Mouse (Mus musculus) adrenal gland, adult 10 weeks (tissue): Measurements from ENCODE around the gene Exosc2. TPM values are rescaled to one million over a fixed set of nuclear protein-coding genes. Genes with fewer than 3 reads are reported as not detected.

Source experiments
- polyA plus RNA-seq: library from polyadenylated mRNA; stranded (reverse); fragments of 350-450 nt; fragmentation: Illumina TruSeq; extraction: RNeasy Lipid Tissue Mini Kit (QIAGEN cat#74804); gene quantifications from one replicate; pipeline ENCODE4 v1.2.3, GENCODE M21; 2014; ENCODE audit warnings: low read depth, low replicate concordance

Gene Exosc2
- 13.3 TPM for polyA plus RNA-seq

GRCm38 (mm10) chr2:31670551-31671035 is at the start of gene Exosc2:
TSS of gene Exosc2 (plus strand) at chr2:31670715.

GRCm38 (mm10) chr2:31639901-31640608 is 30.5 kb upstream of the Exosc2 start, which contains the start of gene Prdm12:
TSS of gene Prdm12 (plus strand) at chr2:31640037.

GRCm38 (mm10) chr2:31688074-31688925 is 17.8 kb downstream of the Exosc2 start, which contains the start of gene Abl1:
TSS of gene Abl1 (plus strand) at chr2:31688376.

Other genes starting within 250 kb of the Exosc2 start
- gene Ass1, start 200.5 kb upstream of the Exosc2 start, polyA plus RNA-seq: 2.6 TPM
- 59.7 TPM for gene Fubp3, start 98.1 kb upstream of the Exosc2 start, polyA plus RNA-seq
- gene Prdm12, start 30.7 kb upstream of the Exosc2 start, polyA plus RNA-seq: not detected
- 51.7 TPM for gene Abl1, start 17.7 kb downstream of the Exosc2 start, polyA plus RNA-seq
- not detected for gene Qrfp, start 139.9 kb downstream of the Exosc2 start, polyA plus RNA-seq
- not detected for gene Fibcd1, start 175.3 kb downstream of the Exosc2 start, polyA plus RNA-seq
- gene Lamc3, start 216.6 kb downstream of the Exosc2 start, polyA plus RNA-seq: 0.87 TPM